ENCODE assay signal across 8 mouse cellular contexts in genomic region chr12:51377888-51378190, GRCm38 (mm10). TPM values are rescaled to one million over a fixed set of nuclear protein-coding genes. Genes with fewer than 3 reads are reported as not detected.
DNase-seq lines count a peak whose midpoint lies in the region; ATAC-seq and TF ChIP-seq lines count a peak whose summit lies in the region.

No protein-coding gene starts in this region.

- peak overlapping the region; percentile 64 for H3K4me2 ChIP-seq in kidney, postnatal 0 days (ENCODE audit: low read length)
- H3K4me2 ChIP-seq in midbrain, postnatal 0 days (ENCODE audit: low read depth, low read length, poor library complexity, severe bottlenecking) = peak overlapping the region; percentile 51

- peaks cover 4% of the 10 kb centered on the region; the same call in 1 of the 2 replicates for H3K36me3 ChIP-seq in kidney, postnatal 0 days (ENCODE audit: insufficient read depth, low read length)
- peaks cover 4% of the 10 kb centered on the region; the same call in 1 of the 2 replicates for H3K36me3 ChIP-seq in midbrain, postnatal 0 days (ENCODE audit: insufficient read depth, low read length)

- 14% methylated on average over 6 of the region's 6 CpGs for WGBS in kidney, postnatal 0 days
- WGBS in midbrain, postnatal 0 days = 21% methylated on average over 6 of the region's 6 CpGs

- peak; percentile 3 for DNase-seq in kidney, postnatal 0 days (ENCODE audit: low spot score)
- no peak for DNase-seq in kidney, postnatal 10 days
- no peak for DNase-seq in midbrain, postnatal 0 days (ENCODE audit: low spot score)
- DNase-seq in ovary, adult 18-20 months (ENCODE audit: low spot score) = no peak
- no peak for DNase-seq in adrenal gland, postnatal 14 days
- DNase-seq in cerebellum, adult 11 months = no peak

- peak overlapping the region; percentile 83; the same call in 1 of the 2 replicates for H3K27ac ChIP-seq in kidney, postnatal 0 days
- peak overlapping the region; percentile 8; the same call in 1 of the 2 replicates for H3K27ac ChIP-seq in cortical plate, adult 2 months (ENCODE audit: insufficient read depth, low read length)
- peak overlapping the region; percentile 80 for H3K27ac ChIP-seq in midbrain, postnatal 0 days (ENCODE audit: low read depth, low read length)

- TF ChIP-seq POLR2A in cortical plate, adult 2 months (IDR thresholded peaks at IDR 0.05; ENCODE audit: extremely low read depth, insufficient read depth, low read length) = no peak

- peak overlapping the region; percentile 65 for H3K4me3 ChIP-seq in kidney, postnatal 0 days (replicated peaks; ENCODE audit: low read depth, low read length)
- H3K4me3 ChIP-seq in cortical plate, adult 2 months (ENCODE audit: insufficient read depth, low read length) = peak overlapping the region; percentile 81
- H3K4me3 ChIP-seq in midbrain, postnatal 0 days (ENCODE audit: low read depth, low read length) = peak overlapping the region; percentile 58

- H3K27me3 ChIP-seq in kidney, postnatal 0 days (ENCODE audit: insufficient read depth, low read length) = no peaks in the 10 kb centered on the region
- no peaks in the 10 kb centered on the region for H3K27me3 ChIP-seq in midbrain, postnatal 0 days (ENCODE audit: insufficient read depth, low read length)

- TF ChIP-seq CTCF in kidney, postnatal 0 days (IDR thresholded peaks at IDR 0.05; ENCODE audit: low read depth) = no peak
- no peak for TF ChIP-seq CTCF in cortical plate, adult 2 months (IDR thresholded peaks at IDR 0.05; ENCODE audit: extremely low read depth, insufficient read depth, low read length)
- no peak for TF ChIP-seq CTCF in midbrain, postnatal 0 days (IDR thresholded peaks at IDR 0.05)

- no peaks in the 10 kb centered on the region for H3K9me3 ChIP-seq in kidney, postnatal 0 days (replicated peaks; ENCODE audit: low read length)
- H3K9me3 ChIP-seq in midbrain, postnatal 0 days (ENCODE audit: low read length) = no peaks in the 10 kb centered on the region

- H3K9ac ChIP-seq in kidney, postnatal 0 days (ENCODE audit: low read depth, low read length) = peak overlapping the region; percentile 78
- peak overlapping the region; percentile 79 for H3K9ac ChIP-seq in midbrain, postnatal 0 days (replicated peaks; ENCODE audit: low read length, poor library complexity, severe bottlenecking)

- ATAC-seq in kidney, postnatal 0 days (replicated peaks; ENCODE audit: low FRiP score, low read depth) = no peak
- peak; percentile 17 for ATAC-seq in inflammation-experienced regulatory T-cells, adult 6 months
- no peak for ATAC-seq in midbrain, postnatal 0 days (ENCODE audit: low FRiP score)

- H3K4me1 ChIP-seq in kidney, postnatal 0 days (replicated peaks; ENCODE audit: insufficient read depth, low read length) = no peaks in the 10 kb centered on the region
- H3K4me1 ChIP-seq in cortical plate, adult 2 months (ENCODE audit: control insufficient read depth, insufficient read depth, low read length) = no peaks in the 10 kb centered on the region
- no peaks in the 10 kb centered on the region for H3K4me1 ChIP-seq in midbrain, postnatal 0 days (ENCODE audit: insufficient read depth, low read length)

RNA-seq across cellular contexts. Expression of gene Scfd1, which starts 0.5 kb away (rescaled TPM):
- polyA plus RNA-seq in kidney, postnatal 0 days (2015; fragmentation: Nextera tagmentation; extraction: Ambion mirVana) = 83.9 and 85.1 TPM in 2 replicates
- polyA plus RNA-seq in cortical plate, adult 2 months (2012; rRNA removed) = 24.8 and 25.8 TPM in 2 replicates
- polyA plus RNA-seq in inflammation-experienced regulatory T-cells, adult 6 months (2017; shearing (Covaris generic)) = 10 to 100 TPM; 81.1 to 97.2 (median 81.2) TPM
- 33.8 and 46.3 TPM in 2 replicates for total RNA-seq in midbrain, postnatal 0 days (2014; rRNA removed)
- polyA plus RNA-seq in midbrain, postnatal 0 days (2015; fragmentation: Nextera tagmentation; extraction: Ambion mirVana) = 65.8 and 70.0 TPM in 2 replicates
- total RNA-seq in adrenal gland, postnatal 14 days (2021) = 58.0 and 63.3 TPM in 2 replicates

RNA-seq across cellular contexts. Expression of gene G2e3, which starts 30.0 kb away (rescaled TPM):
- polyA plus RNA-seq in kidney, postnatal 0 days (2015; fragmentation: Nextera tagmentation; extraction: Ambion mirVana) = 19.0 and 19.6 TPM in 2 replicates
- 7.2 and 7.5 TPM in 2 replicates for polyA plus RNA-seq in cortical plate, adult 2 months (2012; rRNA removed)
- polyA plus RNA-seq in inflammation-experienced regulatory T-cells, adult 6 months (2017; shearing (Covaris generic)) = 10 to 100 TPM; 11.4 to 26.3 (median 15.4) TPM
- total RNA-seq in midbrain, postnatal 0 days (2014; rRNA removed) = 10.1 and 16.8 TPM in 2 replicates
- 7.8 and 8.2 TPM in 2 replicates for polyA plus RNA-seq in midbrain, postnatal 0 days (2015; fragmentation: Nextera tagmentation; extraction: Ambion mirVana)
- 11.2 and 12.6 TPM in 2 replicates for total RNA-seq in adrenal gland, postnatal 14 days (2021)

Comparison
In these comparisons a context has a peak if more than half of its experiments do, and no peak if none do; other contexts are left out.
1. H3K27ac ChIP-seq: peak in every context shown above with its lines; median percentile 83 in kidney, postnatal 0 days; 80 in midbrain, postnatal 0 days; 8 in cortical plate, adult 2 months.